Mouse (Mus musculus) heart, embryonic 14.5 days (tissue): ENCODE measurements around the gene Ehd4. TPM values are rescaled to one million over a fixed set of nuclear protein-coding genes. Genes with fewer than 3 reads are reported as not detected.
A peak's percentile ranks its signal among the peaks of the same experiment; 100 is the strongest.

Experiments
- ATAC-seq: fragments of 200-750 bp; cut with Nextera tagmentation; 2 replicates; pipeline ENCODE4 v1.8.0; 2017; ENCODE audit warnings: low read depth, moderate TSS enrichment; ENCODE audit not compliant: insufficient number of reproducible peaks, insufficient read depth, low FRiP score
- H3K27ac ChIP-seq, 2 experiments: fragments of 200-500 bp in 1 of 2; fragments of 300-500 bp in 1 of 2; sonication (generic) in 1 of 2; replicated peaks in 1 of 2; 2 replicates each; pipeline ENCODE4 v1.5.1; 2012 to 2014; ENCODE audit warnings: low read depth in 2 of 2, low read length in 2 of 2, control low read depth in 1 of 2, mild to moderate bottlenecking in 1 of 2, mixed read lengths in 1 of 2; ENCODE audit not compliant: control insufficient read depth in 1 of 2, insufficient read depth in 1 of 2
- H3K27me3 ChIP-seq: fragments of 300-500 bp; sonication (generic); 2 replicates; pipeline ENCODE4 v1.6.1; 2014; ENCODE audit warnings: mild to moderate bottlenecking, low read length, control low read depth; ENCODE audit not compliant: control insufficient read depth, insufficient read depth
- H3K36me3 ChIP-seq: fragments of 300-500 bp; sonication (generic); 2 replicates; pipeline ENCODE4 v1.6.1; 2014; ENCODE audit warnings: mild to moderate bottlenecking, control low read depth, low read length, mixed read lengths; ENCODE audit not compliant: control insufficient read depth, insufficient read depth
- H3K4me1 ChIP-seq, 2 experiments: fragments of 200-500 bp in 1 of 2; fragments of 300-500 bp in 1 of 2; sonication (generic) in 1 of 2; 2 replicates each; pipeline ENCODE4 v1.6.1; 2012 to 2014; ENCODE audit warnings: low read length in 2 of 2, control low read depth in 1 of 2, mixed read lengths in 1 of 2; ENCODE audit not compliant: control insufficient read depth in 2 of 2, insufficient read depth in 2 of 2
- H3K4me2 ChIP-seq: fragments of 300-500 bp; sonication (generic); 2 replicates; pipeline ENCODE4 v1.6.1; 2014; ENCODE audit warnings: mild to moderate bottlenecking, low read length
- H3K4me3 ChIP-seq, 2 experiments: fragments of 200-500 bp in 1 of 2; fragments of 300-500 bp in 1 of 2; sonication (generic) in 1 of 2; 2 replicates each; pipeline ENCODE4 v1.5.1; 2012 to 2014; ENCODE audit warnings: low read length in 2 of 2, mild to moderate bottlenecking in 2 of 2, control low read depth in 1 of 2, low read depth in 1 of 2, moderate library complexity in 1 of 2; ENCODE audit not compliant: control insufficient read depth in 1 of 2, insufficient read depth in 1 of 2
- H3K9ac ChIP-seq: fragments of 300-500 bp; sonication (generic); 2 replicates; pipeline ENCODE4 v1.6.1; 2014; ENCODE audit warnings: mild to moderate bottlenecking, low read length
- H3K9me3 ChIP-seq: fragments of 300-500 bp; sonication (generic); 2 replicates; pipeline ENCODE4 v1.6.1; 2016; ENCODE audit warnings: low read length, control low read depth; ENCODE audit not compliant: control insufficient read depth
- WGBS: fragments of 180-500 bp; shearing (Covaris S2); extraction: QIAGEN DNeasy Blood & Tissue Kit; methylation state at CpG from one replicate; pipeline ENCODE4 v1.1.7; 2014; 5-methylcytosine and 5-hydroxymethylcytosine counted together
- polyA plus RNA-seq: library from polyadenylated mRNA; unstranded; fragments of >200 nt; fragmentation: Nextera tagmentation; extraction: Ambion mirVana; gene quantifications from 2 replicates; pipeline ENCODE4 v1.2.1, GENCODE M21; 2014

Gene Ehd4
- polyA plus RNA-seq, 1 experiment from 2014 or later = 152 TPM

- Histone ChIP-seq H3K36me3 (peaks cover 51% of the 10 kb centered on the region), H3K4me2 (no peak overlapping the region), H3K9ac (0 out of 2 replicates have a peak overlapping the region, but pooled peaks have one; percentile 6), H3K27me3 (no peaks in the 10 kb centered on the region), H3K4me1 (peaks cover 41 to 47% of the 10 kb centered on the region in 2 experiments), H3K27ac (peak overlapping the region; percentile 21 to 95; a peak in 3 of 4 replicates), H3K9me3 (no peaks in the 10 kb centered on the region), H3K4me3 (no peak overlapping the region)
- 57% methylated on average over 8 of the region's 8 CpGs for WGBS
- no peak for ATAC-seq
Measured at GRCm38 (mm10) chr2:120096191-120096590, 58.2 kb downstream of the Ehd4 start.

DNA sequence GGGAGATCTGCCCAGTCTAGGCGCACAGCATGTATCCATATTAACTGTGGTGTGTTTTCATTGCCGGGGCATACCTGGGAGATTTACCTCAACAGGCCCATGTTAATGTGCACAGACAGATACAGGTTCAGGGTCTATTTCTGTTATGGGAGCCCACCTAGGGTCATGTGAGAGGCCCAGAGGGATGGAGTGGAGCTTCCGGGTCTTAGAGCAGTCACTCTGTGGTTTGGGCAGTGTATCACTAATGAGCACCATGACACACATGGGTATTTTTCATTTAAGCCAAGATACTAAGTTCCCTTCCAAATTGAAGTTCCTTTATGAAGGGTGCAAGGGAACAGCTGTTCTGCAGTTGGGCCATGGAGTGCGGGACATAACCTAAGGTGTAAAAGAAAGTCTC lies 59.2 kb downstream of the Ehd4 start:
- WGBS = 94% methylated on average over 4 of the region's 4 CpGs
- Histone ChIP-seq H3K4me3 (no peak overlapping the region), H3K4me2 (no peak overlapping the region), H3K27ac (no peak overlapping the region), H3K9me3 (no peaks in the 10 kb centered on the region), H3K9ac (no peak overlapping the region), H3K36me3 (peaks cover 51% of the 10 kb centered on the region), H3K27me3 (no peaks in the 10 kb centered on the region), H3K4me1 (peaks cover 39 to 49% of the 10 kb centered on the region in 2 experiments)
- ATAC-seq = no peak

DNA sequence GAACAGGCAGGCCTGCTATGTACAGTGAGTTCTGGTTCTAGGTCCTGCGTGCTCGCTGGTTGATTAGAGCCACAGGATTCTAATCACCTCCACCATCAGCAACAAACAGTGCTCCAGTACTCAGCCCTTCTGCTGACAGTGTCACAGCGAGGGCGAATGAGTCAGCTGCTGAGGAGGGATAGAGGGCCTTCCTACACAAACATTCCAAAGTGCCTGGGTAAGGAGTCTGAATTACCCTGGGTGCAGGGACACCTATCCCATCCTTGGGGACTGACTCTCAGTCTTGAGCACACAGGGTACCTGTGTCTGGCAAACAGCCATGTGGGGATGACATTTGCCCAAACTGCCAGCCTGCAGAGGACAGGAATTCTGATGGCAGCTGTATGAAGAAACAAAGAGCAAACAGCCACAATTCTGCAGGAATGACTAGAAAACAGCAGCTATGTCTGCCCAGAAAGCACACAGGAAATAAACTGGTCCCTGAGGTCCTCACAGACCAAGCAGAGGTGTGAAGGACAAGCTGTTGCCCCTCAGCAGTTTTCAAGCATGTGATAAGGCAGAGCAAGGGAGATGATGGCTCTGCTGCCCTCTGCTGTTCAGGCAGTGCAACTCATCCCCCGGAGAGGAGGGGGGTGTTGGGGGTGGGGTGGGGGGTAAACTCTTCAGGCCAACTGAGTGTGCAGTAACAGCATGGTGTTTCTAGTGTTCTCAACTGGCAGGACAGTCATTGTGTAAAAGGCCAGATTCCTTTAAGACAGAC lies 60.6 kb downstream of the Ehd4 start:
- WGBS = 18% methylated on average over 5 of the region's 5 CpGs
- no peak for ATAC-seq
- Histone ChIP-seq H3K9me3 (no peaks in the 10 kb centered on the region), H3K27me3 (no peaks in the 10 kb centered on the region), H3K4me3 (no peak overlapping the region), H3K4me2 (no peak overlapping the region), H3K9ac (peak overlapping the region; percentile 42), H3K4me1 (peaks cover 28 to 36% of the 10 kb centered on the region in 2 experiments), H3K27ac (peak overlapping the region; percentile 72 to 74), H3K36me3 (peaks cover 60% of the 10 kb centered on the region)

DNA sequence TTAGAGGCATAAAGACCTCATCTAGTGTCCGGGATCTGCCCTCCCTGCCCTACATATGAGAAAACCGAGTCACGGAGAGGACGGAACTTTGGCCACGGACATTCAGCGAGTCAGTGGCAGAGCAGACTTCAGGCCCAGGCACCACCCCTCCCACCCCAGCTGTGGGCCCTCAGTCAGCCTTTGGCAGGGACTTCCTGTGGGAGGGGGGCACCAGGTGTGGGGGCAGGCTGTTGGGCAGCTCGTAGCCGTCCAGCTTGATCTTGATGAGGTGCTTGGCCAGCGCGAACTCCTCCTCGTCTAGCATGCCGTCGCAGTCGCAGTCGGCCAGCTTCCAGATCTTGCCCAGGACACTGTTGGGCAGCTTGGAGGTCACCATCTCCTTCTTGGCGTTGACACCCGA lies 63.4 kb downstream of the Ehd4 start:
- Histone ChIP-seq H3K27ac (no peak overlapping the region), H3K36me3 (peaks cover 61% of the 10 kb centered on the region), H3K9me3 (no peaks in the 10 kb centered on the region), H3K4me1 (peaks cover 11 to 14% of the 10 kb centered on the region in 2 experiments), H3K27me3 (no peaks in the 10 kb centered on the region), H3K4me2 (no peak overlapping the region), H3K9ac (no peak overlapping the region; the same call in 1 of the 2 replicates), H3K4me3 (no peak overlapping the region)
- 68% methylated on average over 17 of the region's 17 CpGs for WGBS
- ATAC-seq = no peak

DNA sequence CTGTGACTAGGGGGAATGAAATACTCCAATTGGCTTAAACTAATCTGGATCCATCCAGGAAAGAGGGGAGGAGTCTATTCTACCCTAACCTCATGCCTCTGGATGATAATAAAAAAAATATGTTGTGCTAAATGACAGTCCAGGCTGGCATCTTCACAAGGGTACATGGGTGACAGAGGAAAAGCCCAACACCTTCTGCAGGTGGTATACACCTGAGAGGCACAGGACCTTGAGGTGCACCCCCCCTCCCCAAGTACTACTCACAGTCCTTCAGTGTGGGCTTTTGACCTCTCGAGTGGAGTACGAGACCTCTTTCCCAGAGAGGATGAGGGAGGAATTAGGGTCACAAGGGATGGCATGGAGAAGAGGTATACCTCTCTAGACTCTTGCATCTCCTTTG lies 66.5 kb downstream of the Ehd4 start:
- H3K9ac ChIP-seq = no peak overlapping the region
- peaks cover 50% of the 10 kb centered on the region for H3K36me3 ChIP-seq
- no peak for ATAC-seq
- 83% methylated on average over 2 of the region's 2 CpGs for WGBS
- no peak overlapping the region for H3K4me2 ChIP-seq
- no peak overlapping the region for H3K4me3 ChIP-seq
- no peak overlapping the region for H3K27ac ChIP-seq
- H3K4me1 ChIP-seq = peaks cover 8 to 11% of the 10 kb centered on the region in 2 experiments; a peak in 3 of 4 replicates
- no peaks in the 10 kb centered on the region for H3K9me3 ChIP-seq
- H3K27me3 ChIP-seq = no peaks in the 10 kb centered on the region

GRCm38 (mm10) chr2:120087391-120087790 lies 67.0 kb downstream of the Ehd4 start:
- 85% methylated on average over 3 of the region's 3 CpGs for WGBS
- Histone ChIP-seq H3K4me1 (peaks cover 8 to 11% of the 10 kb centered on the region in 2 experiments; a peak in 3 of 4 replicates), H3K9me3 (no peaks in the 10 kb centered on the region), H3K4me2 (no peak overlapping the region), H3K27me3 (no peaks in the 10 kb centered on the region), H3K36me3 (peaks cover 45% of the 10 kb centered on the region), H3K27ac (no peak overlapping the region), H3K4me3 (no peak overlapping the region), H3K9ac (no peak overlapping the region)
- no peak for ATAC-seq

GRCm38 (mm10) chr2:120086038-120086437 lies 68.4 kb downstream of the Ehd4 start:
- no peak for ATAC-seq
- 76% methylated on average over 3 of the region's 3 CpGs for WGBS
- H3K4me3 ChIP-seq = no peak overlapping the region
- no peak overlapping the region for H3K27ac ChIP-seq
- peaks cover 33% of the 10 kb centered on the region for H3K36me3 ChIP-seq
- no peak overlapping the region for H3K9ac ChIP-seq
- no peaks in the 10 kb centered on the region for H3K9me3 ChIP-seq
- no peaks in the 10 kb centered on the region for H3K27me3 ChIP-seq
- H3K4me1 ChIP-seq = peaks cover 5 to 9% of the 10 kb centered on the region in 2 experiments; a peak in 3 of 4 replicates
- H3K4me2 ChIP-seq = no peak overlapping the region
